Mouse (Mus musculus): Measurements from ENCODE around the gene Polq. TPM values are rescaled to one million over a fixed set of nuclear protein-coding genes. Genes with fewer than 3 reads are reported as not detected.

The Polq gene
- polyA plus RNA-seq (2012; rRNA removed) = 9.9 and 10.5 TPM in 2 replicates

DNA sequence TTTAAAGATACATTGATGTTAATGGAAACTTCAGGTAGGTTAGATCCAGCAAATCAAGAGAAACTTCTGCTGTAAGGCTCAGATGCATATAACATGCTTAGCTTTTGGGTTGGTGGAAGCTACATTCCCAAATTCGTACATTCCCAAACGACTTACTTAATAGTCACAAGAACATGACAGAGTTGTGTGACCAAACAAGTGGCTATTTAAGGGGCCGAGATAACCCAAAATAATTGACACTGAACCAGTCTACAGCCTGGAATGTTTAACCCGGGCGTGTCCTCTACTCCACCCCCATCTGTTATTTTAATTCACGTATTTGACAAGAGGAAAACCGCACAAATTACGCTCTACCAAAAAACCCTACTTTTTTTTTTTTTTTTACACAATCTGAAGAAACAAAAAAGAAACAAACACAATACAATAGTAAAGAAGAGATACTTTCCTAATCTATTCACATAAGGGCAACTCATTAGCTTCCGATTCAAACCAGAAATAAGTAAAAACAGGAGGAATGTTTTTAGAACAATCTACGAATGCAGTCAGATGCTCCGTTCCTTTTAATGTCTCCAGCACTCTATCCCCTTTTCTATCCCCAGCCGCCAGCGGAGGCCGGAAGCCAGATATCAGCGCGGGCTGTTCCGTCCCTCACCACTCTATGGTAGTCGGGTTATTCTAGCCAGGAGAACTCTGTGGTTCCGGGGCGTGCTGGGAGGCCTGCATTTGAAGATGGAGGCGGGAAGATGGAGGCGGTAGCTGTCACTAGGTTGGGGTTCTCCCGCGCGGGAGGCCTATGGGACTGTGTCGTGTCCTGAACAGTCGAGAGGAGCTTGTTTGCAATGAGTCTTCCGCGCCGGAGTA lies at the start of gene Polq:
Gene Polq, plus strand, starts transcription at position 726 of the 861 bp plus-strand sequence.

DNA sequence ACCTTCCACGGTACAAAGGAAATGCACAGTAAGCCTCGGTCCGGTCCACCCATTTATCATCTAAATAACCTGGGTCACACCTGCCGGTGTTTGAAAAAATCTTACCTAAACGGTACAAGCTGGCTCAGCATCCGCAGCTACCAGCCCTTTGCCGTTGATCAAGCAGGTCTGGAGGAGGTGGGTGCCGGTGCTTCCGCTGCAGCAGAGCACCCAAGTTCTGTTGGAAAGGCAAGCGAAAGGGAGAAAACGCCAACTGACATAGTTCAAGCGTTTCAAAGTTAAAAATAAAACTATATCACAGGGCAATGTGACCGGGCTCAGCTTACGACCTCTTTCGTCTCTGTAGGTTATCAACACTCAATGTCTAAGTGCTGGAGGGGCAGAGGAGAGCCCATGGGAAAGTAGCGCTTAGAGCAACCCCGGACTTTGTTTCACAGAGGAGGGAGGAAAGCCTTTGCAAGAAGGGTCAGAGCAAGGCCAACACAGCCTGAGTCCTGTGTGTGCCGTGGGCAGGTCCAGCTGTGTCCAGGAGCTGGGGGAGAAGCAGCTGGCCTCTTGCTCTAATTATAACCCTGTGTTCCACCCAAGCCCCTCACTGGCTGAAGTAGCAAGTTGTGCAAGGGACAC lies 21.5 kb upstream of the Polq start, which contains the start of gene Fbxo40:
Gene Fbxo40, minus strand, starts transcription at position 469 of the 627 bp plus-strand sequence.

Other genes starting within 250 kb of the Polq start
- 2.0 and 3.6 TPM in 2 replicates for gene Slc15a2, start 226.8 kb upstream of the Polq start, polyA plus RNA-seq (2012; rRNA removed)
- gene Iqcb1, start 183.4 kb upstream of the Polq start, polyA plus RNA-seq (2012; rRNA removed) = 4.2 and 4.5 TPM in 2 replicates
- gene Eaf2, start 136.8 kb upstream of the Polq start, polyA plus RNA-seq (2012; rRNA removed) = 0.17 and 0.30 TPM in 2 replicates
- 10.6 and 12.8 TPM in 2 replicates for gene Golgb1, start 136.6 kb upstream of the Polq start, polyA plus RNA-seq (2012; rRNA removed)
- 12.0 and 14.1 TPM in 2 replicates for gene Hcls1, start 76.8 kb upstream of the Polq start, polyA plus RNA-seq (2012; rRNA removed)
- gene Fbxo40, start 21.3 kb upstream of the Polq start, polyA plus RNA-seq (2012; rRNA removed) = 0.02 TPM in 2 replicates